Mouse (Mus musculus): ENCODE data around the gene Syngr3. TPM values are rescaled to one million over a fixed set of nuclear protein-coding genes. Genes with fewer than 3 reads are reported as not detected.
A peak's percentile ranks its signal among the peaks of the same experiment; 100 is the strongest.
"Not testable (repeated sequence)": the region's sequence is repeated elsewhere in the genome, so short reads cannot be mapped to it uniquely, and the experiment has no call there.

The Syngr3 gene
- total RNA-seq, 2 experiments from 2014 or later: 191 to 195 TPM

DNA sequence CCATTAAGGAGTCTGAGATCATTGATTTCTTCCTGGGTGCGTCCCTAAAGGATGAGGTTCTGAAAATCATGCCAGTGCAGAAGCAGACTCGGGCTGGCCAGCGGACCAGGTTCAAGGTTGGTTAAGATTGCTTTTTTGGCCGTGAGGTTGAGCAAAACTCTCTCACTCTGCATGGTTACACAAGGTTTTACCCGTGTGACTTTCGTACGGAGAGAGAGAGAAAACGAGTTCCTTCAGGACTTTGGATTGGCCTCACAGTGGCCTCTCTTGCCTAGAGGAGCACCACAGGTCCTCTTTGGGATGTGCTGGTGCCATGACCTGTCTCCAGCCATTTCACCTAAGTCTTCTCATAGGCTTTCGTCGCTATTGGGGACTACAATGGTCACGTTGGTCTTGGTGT lies 30.9 kb upstream of the Syngr3 start:
- not testable (repeated sequence) for DNase-seq (ENCODE audit: low spot score in 2 of 2)

DNA sequence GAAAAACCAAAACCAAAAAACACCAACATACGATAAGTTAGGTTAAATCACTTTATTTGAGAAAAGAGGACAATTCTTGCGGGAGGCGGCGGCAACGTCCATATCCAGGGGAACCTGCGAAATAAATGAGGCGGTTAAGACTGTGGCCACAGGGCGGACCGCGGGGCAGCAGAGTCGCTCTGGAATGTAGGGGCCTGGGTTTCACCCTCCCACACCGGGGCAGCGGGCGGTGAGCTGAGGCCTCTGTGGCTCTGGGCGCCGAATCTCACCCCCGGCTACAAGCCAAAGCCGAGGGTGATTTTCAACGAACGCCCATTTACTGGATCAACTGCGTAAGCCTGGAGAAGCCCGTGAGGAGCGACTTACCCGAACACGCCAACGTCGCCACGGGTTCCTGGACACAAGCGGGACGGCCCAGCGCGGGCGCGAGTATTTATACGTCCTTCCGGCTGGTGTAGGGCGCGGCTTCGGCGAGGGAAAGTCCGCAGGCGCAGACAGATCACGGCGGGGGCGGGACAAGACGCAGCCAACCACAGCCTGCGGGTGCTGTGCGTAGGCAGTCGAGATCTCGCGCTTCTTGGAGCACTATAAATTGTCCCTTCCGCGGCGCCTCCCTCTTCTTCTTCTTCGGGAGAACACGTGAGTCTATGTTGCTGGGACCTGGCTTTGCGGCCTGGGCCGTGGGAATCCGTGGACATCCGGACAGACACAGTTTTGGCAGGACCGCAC lies 29.9 kb upstream of the Syngr3 start:
- peak; percentile 98 to 99 for DNase-seq (ENCODE audit: low spot score in 2 of 2)

DNA sequence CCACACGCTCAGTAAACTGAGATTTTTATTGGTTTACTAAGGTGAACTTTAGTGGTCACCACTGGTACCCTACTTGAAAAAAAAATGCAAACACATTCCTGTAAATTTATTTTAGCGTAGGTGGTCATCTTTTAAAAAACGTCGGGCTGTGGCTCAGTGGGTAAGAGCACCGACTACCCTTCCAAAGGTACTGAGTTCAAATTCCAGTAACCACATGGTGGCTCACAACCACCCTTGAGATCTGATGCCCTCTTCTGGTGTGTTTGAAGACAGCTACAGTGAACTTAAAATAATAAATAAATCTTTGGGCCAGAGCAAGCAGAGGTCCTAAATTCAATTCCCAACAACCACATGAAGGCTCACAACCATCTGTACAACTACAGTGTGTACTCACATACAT lies 29.2 kb upstream of the Syngr3 start:
- DNase-seq (ENCODE audit: low spot score in 2 of 2): not testable (repeated sequence)

DNA sequence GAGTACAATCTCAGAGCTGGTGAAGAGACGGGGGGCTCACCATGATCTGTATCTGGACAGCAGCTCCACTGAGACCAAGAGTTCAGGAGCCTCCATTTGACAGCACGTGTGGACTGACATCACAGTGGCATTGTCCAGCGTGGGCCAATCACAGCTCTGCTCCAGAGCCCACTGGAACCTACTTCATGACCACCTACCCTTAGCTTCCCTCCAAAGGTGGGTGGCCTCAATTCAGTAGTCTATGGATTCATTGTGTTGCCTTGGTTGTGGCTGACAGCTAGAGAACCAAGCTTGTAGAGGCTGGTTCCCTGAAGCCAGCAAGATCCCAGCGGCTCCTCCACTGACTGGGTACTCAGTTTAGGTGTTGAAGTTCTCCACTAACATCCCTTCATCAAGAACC lies 28.2 kb upstream of the Syngr3 start, which contains the start of the genes Rnf151 and Rps2:
Gene Rnf151 (minus strand): TSS at position 121 of the 400 bp plus-strand sequence.
Gene Rps2 (plus strand): TSS at position 174 of the 400 bp plus-strand sequence.
- no peak for DNase-seq (ENCODE audit: low spot score in 2 of 2)

DNA sequence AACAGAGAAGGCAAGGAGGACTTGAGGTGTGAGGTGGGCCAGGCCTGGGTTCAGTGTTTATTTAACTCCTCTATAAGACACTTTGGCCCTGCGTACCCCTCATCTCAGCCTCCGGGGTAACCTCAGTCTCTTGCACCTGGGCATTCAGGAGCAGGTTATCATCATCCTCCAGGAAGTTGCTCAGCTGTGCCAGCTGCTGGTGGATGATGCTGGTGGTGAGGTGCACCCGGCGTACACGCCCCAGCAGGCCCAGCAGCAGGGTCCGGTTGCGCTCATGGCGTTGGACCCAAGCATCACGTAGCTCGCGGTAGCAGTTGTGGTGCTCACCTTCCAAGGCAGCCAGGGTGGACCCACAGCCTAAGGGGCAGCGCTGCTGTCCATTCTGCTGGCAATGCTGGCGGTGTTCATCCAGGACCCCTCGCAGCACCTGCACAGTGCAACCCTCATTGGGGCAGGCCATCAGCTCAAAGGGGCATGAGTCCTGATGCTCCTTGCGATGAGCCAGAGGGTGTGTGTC lies 26.5 kb upstream of the Syngr3 start:
- no peak for DNase-seq (ENCODE audit: low spot score in 2 of 2)

DNA sequence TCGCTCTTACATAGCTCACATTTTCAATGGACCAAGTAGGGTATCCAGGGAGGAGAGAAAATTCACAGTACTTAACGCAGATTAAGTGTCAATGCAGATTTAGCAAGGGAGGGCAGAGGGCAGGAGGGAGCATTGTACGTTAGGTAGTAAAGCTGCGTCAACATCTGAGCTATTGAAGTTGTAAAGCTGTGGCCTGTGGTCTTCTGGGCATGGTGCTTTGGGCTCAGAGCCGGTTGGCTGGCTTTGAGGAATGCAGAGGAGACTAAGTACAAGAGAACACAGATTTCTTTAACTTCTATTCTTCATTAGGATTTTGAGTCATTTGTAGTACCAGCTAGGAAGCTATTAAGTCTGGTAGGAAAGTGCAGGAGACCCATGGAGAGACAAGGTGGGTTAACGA lies 25.8 kb upstream of the Syngr3 start:
- DNase-seq (ENCODE audit: low spot score in 2 of 2): no peak

DNA sequence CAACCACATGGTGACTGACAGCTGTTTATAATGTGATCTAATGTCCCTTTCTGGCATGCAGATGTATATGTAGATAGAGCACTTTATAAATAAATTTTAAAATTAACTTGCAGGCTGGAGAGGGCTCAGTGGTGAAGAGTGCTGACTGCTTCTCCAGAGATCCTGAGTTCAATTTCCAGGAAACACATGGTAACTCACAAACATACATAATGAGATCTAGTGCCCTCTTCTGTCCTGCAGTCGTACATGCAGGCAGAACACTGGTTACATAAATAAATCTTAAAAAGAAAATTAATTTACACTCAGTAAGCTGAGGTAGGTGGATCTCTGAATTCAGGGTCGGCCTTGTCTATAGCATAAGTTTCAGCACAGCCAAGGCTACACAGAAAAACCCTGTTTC lies 18.9 kb upstream of the Syngr3 start:
- DNase-seq (ENCODE audit: low spot score in 2 of 2): no peak

DNA sequence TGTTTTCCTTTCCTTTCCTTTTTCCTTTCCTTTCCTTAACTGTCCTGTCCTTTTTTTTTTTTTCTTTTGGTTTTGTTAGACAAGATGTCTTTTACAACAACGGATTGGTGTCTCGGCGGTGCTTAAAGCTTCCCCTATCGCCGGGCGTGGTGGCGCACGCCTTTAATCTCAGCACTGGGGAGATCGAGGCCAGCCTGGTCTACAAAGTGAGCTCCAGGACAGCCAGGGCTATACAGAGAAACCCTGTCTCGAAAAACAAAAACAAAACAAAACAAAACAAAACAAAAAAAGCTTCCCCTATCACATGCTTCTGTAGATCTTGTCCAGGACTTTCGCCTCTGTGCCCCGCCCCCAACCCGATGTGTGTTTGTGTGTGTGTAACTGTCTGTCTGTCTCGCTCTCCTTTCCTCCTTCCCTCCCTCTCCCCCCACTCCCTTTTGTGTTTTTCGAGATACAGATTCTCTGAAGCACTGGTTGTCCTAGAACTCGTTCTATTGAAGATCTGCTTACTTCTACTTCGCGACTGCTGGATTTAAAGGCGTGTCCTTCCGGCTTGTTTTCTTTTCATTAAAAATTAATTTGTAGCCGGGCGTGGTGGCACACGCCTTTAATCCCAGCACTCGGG lies 18.2 kb upstream of the Syngr3 start:
- DNase-seq (ENCODE audit: low spot score in 2 of 2): no peak

DNA sequence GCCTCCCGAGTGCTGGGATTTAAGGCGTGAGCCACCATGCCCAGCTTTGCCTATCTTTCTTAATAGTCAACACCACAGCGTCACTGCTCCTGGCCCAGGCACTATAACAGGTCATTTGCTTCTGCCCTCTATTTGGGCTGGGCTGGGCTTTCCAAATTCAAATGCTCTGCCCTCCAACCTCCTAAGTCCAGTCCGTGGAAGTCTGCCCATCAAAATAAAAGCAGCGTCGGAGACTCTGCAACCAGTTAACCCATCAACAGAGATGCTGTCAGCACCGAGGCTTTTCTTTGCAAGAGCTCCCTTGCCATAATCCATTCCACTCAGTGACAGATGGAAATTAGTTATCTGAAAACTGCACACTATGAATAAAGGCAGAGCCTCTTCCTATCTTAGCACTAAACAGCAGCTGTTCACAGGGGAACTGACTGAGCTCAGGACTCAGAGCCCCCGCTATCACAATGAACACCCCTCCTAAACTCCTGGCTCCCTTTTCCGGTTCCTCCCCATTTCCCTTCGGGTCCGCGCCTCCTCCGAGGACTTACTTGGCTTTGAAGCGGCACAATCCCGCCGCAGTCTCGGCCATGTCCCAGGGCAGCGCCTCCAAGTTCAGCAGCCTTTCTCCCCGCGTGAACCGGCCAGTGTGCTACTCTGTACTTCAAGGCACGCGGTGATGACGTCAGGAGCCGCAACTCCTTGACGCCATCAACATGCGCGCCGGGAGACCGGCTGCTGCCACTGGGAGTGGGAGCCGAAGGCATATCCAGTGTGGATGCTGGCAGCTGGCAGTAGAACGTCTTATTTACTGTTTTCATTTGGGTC lies 17.4 kb upstream of the Syngr3 start, which contains the start of gene Tbl3:
Gene Tbl3 (minus strand): TSS at position 679 of the 819 bp plus-strand sequence.
- peak; percentile 96 to 98 for DNase-seq (ENCODE audit: low spot score in 2 of 2)

DNA sequence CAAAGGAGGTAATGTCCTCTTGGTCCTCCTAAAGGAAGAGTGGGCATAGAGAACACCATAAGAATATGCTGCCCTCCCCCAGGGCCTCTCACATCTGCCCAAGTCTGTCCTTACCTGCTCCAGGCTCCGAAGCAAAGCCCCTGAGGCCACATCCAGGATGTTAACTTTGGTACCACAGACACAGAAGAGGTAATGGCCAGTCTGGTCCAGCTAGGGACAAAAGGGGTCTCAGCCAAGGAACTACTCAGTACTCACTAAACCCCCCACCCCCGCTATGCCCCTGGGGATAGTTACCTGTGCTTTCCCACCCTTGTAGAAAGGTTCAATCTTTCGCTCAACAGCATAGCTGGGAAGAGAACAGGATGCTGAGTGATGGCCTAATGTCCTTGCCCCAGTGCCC lies 16.1 kb upstream of the Syngr3 start:
- no peak for DNase-seq (ENCODE audit: low spot score in 2 of 2)

DNA sequence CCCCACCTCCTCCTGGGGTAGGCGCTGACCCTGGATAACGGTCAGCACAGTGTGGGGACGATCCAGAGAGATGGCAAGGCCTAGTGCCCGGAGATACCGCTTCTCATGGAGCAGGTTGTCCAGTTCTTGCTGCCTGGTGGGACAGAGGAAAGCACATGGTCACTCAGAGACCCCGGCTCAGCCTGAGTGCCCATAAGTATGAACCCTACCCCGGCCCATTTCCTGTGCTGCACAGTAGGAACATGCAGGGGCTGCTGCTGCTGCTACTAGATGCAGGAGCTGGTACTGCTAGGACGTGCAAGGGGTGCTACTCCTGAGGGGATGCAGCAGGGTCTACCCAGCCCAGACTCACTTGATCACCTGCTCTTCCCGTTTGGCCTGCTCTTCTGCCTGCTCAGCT lies 11.5 kb upstream of the Syngr3 start:
- DNase-seq (ENCODE audit: low spot score in 2 of 2): no peak

DNA sequence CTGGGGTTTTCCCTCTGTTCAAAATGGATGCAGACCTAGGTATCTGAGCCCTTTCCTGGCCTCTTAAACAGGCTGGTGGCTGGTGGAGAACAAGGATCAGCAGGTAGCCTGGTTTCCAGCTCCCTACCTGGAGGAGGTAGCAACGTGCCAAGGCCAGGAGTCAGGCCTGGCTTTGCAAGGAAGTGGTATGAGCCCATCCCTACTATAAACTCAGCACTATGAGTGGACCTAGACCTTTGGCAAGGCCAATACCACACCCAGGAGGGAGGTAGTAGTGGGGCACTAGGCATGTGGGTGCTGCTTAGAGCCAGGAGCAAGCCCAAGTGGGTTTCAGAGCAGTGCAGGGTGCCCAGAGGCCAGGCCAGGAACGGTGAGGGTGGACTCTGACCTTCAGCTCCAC lies 9.7 kb upstream of the Syngr3 start:
- no peak for DNase-seq (ENCODE audit: low spot score in 2 of 2)

DNA sequence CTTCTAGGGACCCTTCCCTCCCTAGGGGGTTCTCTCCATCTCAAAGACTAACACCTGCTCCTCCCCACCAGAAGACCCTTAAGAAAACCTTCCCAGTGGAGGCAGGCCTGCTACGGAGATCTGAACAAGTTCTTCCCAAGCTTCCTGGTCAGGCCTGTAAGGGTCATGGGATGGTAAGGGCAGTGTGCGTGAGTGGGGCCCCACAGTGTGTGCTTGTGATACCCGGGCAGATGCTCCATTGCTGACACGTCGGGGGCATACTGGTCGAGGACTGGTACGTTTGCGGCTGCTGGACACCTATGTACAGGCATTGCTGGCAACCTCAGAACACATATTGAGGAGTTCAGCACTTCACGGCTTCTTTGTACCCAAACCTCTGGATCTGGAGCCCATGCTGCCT lies 9.0 kb upstream of the Syngr3 start:
- DNase-seq (ENCODE audit: low spot score in 2 of 2): no peak

DNA sequence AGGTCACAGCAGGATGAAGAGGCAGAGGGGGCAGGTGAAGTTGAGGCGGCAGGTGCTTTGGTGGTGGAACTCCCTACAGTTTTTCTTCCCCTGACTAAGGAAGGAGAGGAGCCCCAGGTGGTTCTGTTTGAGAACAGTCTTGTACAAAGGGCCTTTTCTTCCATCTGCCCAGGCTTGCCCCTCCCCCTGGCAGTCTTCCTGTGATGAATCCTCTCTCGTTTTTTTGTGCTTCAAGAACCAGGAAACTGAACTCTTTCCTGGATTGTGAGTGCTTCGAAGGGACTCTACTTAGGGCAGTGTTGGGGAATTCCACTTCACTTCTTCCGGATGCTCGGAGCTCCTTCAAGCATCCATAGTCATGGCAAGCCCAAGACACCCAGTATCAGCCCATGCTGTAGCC lies 8.2 kb upstream of the Syngr3 start:
- no peak for DNase-seq (ENCODE audit: low spot score in 2 of 2)

DNA sequence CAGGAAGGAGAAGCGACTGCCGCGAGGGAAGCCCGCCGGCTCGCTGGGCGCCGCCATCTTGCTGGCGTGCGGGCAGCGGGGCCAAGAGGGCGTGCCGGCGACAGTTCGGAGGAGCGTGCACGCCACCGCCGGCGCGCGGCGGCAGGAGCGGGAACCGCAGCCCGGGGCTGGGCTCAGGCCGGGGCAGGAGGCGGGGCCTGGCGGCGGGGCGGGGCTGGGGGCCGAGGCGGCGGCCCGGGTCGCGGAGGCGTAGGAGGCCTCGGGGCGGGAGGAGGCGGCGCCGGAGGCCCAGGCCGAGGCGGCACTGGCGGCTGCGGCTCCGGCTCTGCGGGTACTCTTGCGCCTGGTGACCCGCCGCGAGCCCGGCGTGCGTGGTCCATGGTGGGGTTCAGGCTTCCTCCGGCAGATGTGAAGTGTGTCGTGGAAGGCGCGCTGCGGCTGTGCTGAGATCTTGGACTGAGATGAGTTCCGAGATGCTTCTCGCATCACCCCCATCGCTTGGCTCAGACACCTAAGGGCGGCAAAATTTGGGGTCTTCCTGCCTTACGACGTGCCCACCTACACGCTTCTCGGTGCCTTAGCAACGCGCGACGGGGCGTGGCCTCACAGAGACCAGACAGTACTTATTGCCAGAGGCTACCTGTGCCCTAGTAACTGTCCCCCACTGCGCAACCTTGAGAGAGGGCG lies 6.4 kb upstream of the Syngr3 start, which contains the start of the genes Gfer and Noxo1:
Gene Gfer (minus strand): TSS at position 146 of the 687 bp plus-strand sequence.
Gene Noxo1 (plus strand): TSS at position 224 of the 687 bp plus-strand sequence.
- DNase-seq (ENCODE audit: low spot score in 2 of 2): peak; percentile 83 to 89

DNA sequence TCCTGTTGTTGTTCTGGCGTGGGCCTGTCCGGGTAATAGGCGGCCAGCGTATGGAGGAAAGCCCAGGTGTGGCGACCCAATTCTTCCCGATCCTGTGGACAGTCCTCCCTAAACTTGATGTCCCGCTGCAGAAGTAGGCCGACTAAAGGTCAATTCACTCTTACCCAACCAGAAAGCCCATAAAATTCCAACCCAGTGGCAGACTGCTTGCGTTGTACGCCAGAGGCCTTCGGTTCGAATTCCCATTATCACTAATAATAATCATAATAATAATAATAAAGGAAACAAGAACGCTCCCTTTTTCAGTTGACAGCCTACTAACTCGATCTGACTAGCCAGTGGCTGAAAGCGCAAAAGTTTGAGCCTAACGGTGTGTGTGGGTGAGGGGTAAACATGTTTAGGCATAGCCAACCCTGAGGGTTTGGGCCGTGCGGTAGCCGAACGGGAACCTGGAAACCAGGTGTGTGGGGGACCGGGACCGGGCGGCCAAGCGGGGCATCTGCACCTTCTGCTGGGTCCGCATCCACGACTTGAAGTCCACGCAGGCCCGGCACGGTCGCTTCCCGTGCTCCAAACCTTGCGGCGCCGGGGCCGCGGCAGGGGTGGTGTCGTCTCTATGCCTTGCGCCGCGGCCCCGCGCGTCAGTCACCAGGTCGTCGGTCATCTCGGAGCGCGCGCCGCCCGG lies 5.7 kb upstream of the Syngr3 start:
- no peak for DNase-seq (ENCODE audit: low spot score in 2 of 2)

DNA sequence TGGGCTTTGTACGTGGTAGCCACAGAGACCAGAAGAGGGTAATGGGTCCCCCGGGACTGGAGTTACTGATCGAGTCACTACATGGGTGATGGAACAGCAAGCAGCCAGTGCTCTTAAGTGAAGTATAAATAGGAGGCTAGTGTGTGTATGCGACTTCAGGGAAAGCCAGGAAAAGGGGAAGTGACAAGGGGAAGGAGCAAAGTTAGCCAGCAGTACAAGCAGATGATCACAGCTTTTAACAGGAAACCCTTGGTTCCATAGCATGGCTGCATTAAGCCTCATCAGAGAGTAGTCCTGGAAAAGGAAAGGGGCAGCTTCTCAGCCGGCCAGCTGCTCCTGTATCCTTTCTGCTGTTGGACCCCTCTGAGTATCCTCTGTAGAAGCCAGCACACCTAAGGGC lies 2.6 kb upstream of the Syngr3 start:
- no peak for DNase-seq (ENCODE audit: low spot score in 2 of 2)

DNA sequence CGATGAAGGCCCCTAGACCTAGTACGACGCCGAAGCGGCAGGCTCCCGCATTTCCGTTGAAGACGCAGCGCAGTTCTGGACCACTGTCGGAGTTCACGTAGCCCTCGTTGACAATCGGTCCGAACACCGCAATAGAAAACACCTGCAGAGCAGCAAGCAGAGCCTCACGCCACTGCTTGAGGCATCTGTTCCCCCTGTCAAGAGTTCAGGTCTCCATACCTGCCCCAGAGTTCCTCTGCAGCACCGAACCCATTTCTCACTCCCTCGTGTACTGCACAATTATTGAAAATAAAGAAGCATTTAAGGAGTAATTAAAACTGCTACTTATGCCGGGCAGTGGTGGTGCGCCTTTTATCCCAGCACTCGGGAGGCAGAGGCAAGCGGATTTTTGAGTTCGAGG lies 2.2 kb downstream of the Syngr3 start:
- DNase-seq (ENCODE audit: low spot score in 2 of 2): no peak

DNA sequence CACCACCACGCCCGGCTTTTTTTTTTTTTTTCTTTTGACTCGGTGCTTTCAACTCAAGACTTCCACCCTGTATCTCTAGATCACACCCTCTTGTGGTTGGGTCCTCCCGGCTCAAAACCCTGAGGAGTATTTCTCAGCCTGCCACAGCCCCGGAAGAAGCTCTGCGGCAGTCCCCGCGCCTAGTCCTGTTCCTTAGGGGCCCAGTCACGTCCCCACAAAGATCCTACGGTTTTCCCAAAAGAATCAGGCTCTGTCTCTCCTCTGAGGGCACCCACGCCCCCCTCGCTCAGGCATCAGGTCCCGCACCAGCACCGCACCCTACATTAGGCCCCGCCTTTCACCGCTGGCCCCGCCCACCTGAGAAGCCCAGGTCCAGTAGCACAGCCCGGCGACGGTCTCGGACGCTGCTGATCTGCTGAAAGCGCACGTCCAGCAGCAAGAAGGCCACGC lies 2.6 kb downstream of the Syngr3 start:
- peak in 1 of 2 experiments; percentile 28 for DNase-seq (ENCODE audit: low spot score in 2 of 2)

DNA sequence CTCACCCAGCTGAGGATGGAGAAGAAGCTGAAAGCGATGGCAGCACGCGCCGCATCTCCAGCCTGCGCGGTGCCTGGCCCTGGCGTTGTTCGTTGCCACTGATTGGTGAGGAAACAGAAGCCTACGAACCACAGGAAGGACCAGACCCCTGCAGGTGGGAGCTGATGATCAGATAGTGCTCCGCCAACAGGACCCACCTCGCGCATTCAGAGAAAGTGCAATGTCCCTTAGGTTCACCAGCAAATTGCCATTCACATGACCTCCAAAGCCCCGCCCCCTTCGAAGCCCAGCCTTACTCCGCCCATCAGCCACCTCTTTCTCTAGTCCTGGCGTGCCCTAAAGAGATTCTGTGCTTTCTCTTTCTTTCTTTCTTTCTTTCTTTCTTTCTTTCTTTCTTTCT lies 3.2 kb downstream of the Syngr3 start:
- DNase-seq (ENCODE audit: low spot score in 2 of 2): no peak
